Mouse (Mus musculus): ENCODE results near the gene Crispld2. TPM values are rescaled to one million over a fixed set of nuclear protein-coding genes. Genes with fewer than 3 reads are reported as not detected.
A peak's percentile ranks its signal among the peaks of the same experiment; 100 is the strongest.

Gene Crispld2
- polyA plus RNA-seq, 1 experiment from 2014 or later: 3.9 TPM

GRCm38 (mm10) chr8:119964859-119965258, 27.4 kb upstream of the Crispld2 start:
- H3K9me3 ChIP-seq: no peaks in the 10 kb centered on the region

DNA sequence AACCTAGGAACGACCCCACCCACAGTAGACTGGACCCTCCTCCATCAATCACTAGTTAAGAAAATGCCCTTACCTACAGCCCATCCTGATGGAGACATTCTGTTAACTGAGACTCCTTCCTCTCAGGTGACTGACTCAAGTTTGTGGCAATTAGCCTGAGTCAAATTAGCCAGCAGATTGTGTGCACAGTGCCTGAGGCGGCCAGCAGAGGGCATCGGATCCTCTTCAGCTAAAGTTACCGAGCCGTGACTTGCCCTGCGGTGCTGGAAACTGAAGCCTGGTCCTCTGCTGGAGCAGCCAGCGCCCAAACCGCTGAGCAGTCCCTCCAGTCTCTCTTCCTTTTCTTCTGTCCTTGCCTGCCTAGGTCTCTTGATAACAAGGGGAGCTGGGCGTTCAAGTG, 24.8 kb upstream of the Crispld2 start:
- no peak for ATAC-seq (ENCODE audit: extremely low read depth, insufficient number of reproducible peaks, low FRiP score, low TSS enrichment)
- H3K9me3 ChIP-seq: no peaks in the 10 kb centered on the region
- no peak overlapping the region for H3K9ac ChIP-seq
- no peaks in the 10 kb centered on the region for H3K36me3 ChIP-seq
- no peak overlapping the region for H3K4me3 ChIP-seq
- H3K27me3 ChIP-seq (replicated peaks): no peaks in the 10 kb centered on the region
- H3K4me1 ChIP-seq: 0 out of 2 replicates have a peak, but pooled peaks cover 6% of the 10 kb centered on the region
- no peak overlapping the region for H3K4me2 ChIP-seq
- 80% methylated on average over 9 of the region's 9 CpGs for WGBS
- H3K27ac ChIP-seq (replicated peaks): no peak overlapping the region

More at GRCm38 (mm10) chr8:119964859-119965258, 27.4 kb upstream of the Crispld2 start:
- Histone ChIP-seq H3K4me3 (no peak overlapping the region), H3K4me1 (peaks cover 8% of the 10 kb centered on the region), H3K4me2 (no peak overlapping the region), H3K9ac (no peak overlapping the region), H3K27ac (replicated peaks) (no peak overlapping the region), H3K27me3 (replicated peaks) (no peaks in the 10 kb centered on the region), H3K36me3 (no peaks in the 10 kb centered on the region)
- ATAC-seq (ENCODE audit: extremely low read depth, insufficient number of reproducible peaks, low FRiP score, low TSS enrichment): no peak
- WGBS: 72% methylated on average over 4 of the region's 4 CpGs

- Histone ChIP-seq H3K27ac (replicated peaks) (no peak overlapping the region), H3K4me3 (no peak overlapping the region), H3K4me1 (0 out of 2 replicates have a peak, but pooled peaks cover 6% of the 10 kb centered on the region), H3K36me3 (no peaks in the 10 kb centered on the region), H3K9me3 (no peaks in the 10 kb centered on the region), H3K27me3 (replicated peaks) (no peaks in the 10 kb centered on the region), H3K9ac (no peak overlapping the region), H3K4me2 (no peak overlapping the region)
- ATAC-seq (ENCODE audit: extremely low read depth, insufficient number of reproducible peaks, low FRiP score, low TSS enrichment): no peak
- WGBS: 59% methylated on average over 9 of the region's 9 CpGs
Observed at GRCm38 (mm10) chr8:119970169-119970568, 22.1 kb upstream of the Crispld2 start.

DNA sequence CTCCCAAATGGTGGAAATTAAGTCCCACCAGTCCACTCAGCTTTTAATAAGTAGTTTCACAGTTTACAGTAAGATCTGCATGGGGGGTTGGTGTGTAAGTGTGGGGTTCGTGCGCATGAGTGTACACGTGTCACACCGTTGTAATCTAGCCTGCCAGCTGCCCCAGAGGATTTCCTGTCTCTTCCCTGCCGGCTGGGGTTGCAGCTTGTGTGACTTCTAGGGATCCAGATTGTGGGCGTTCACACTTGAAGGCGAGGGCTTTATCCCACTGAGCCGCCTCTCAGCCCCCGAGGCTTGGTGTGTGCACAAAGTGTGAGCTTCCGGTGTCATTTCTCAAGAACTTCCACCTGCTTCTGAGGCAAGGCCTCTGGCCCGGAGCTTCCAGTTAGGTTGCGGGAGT, 19.7 kb upstream of the Crispld2 start:
- WGBS: 59% methylated on average over 12 of the region's 12 CpGs
- Histone ChIP-seq H3K9ac (no peak overlapping the region), H3K36me3 (no peaks in the 10 kb centered on the region), H3K9me3 (no peaks in the 10 kb centered on the region), H3K4me3 (no peak overlapping the region), H3K27me3 (replicated peaks) (no peaks in the 10 kb centered on the region), H3K4me1 (0 out of 2 replicates have a peak, but pooled peaks cover 6% of the 10 kb centered on the region), H3K27ac (replicated peaks) (0 out of 2 replicates have a peak overlapping the region, but pooled peaks have one; percentile 16), H3K4me2 (no peak overlapping the region)
- no peak for ATAC-seq (ENCODE audit: extremely low read depth, insufficient number of reproducible peaks, low FRiP score, low TSS enrichment)

DNA sequence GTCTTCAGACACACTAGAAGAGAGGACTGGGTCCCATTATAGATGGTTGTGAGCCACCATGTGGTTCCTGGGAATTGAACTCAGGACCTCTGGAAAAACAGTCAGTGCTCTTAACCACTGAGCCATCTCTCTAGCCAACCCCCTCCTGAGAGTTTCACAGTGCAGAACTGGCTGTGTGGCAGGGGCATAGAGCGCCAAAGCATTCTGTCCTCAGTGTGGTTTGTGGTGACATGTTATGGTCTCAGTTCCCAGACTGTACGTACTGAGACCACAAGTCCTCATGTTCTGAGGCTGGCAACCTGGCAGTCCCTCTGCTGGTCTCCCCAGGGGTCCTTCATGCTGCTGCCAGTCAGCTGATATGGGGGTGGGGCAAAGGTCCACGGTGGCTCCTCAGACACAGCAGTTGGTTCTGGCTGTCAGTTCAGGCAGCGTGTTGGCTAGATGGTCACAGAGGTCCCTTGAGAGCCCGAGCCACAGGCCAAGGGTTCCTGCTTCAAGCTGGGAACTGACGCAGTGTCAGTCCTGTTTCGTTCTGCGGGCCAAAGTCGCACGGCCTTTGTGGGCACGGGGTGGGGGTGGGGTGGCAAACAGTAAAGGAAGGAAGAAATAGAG, 13.4 kb upstream of the Crispld2 start:
- Histone ChIP-seq H3K4me3 (no peak overlapping the region), H3K27me3 (replicated peaks) (no peaks in the 10 kb centered on the region), H3K4me1 (no peaks in the 10 kb centered on the region), H3K9me3 (no peaks in the 10 kb centered on the region), H3K4me2 (no peak overlapping the region), H3K27ac (replicated peaks) (no peak overlapping the region), H3K9ac (0 out of 2 replicates have a peak overlapping the region, but pooled peaks have one; percentile 16), H3K36me3 (no peaks in the 10 kb centered on the region)
- no peak for ATAC-seq (ENCODE audit: extremely low read depth, insufficient number of reproducible peaks, low FRiP score, low TSS enrichment)
- 59% methylated on average over 11 of the region's 11 CpGs for WGBS

GRCm38 (mm10) chr8:119981253-119981652, 11.0 kb upstream of the Crispld2 start:
- WGBS: 68% methylated on average over 4 of the region's 4 CpGs

DNA sequence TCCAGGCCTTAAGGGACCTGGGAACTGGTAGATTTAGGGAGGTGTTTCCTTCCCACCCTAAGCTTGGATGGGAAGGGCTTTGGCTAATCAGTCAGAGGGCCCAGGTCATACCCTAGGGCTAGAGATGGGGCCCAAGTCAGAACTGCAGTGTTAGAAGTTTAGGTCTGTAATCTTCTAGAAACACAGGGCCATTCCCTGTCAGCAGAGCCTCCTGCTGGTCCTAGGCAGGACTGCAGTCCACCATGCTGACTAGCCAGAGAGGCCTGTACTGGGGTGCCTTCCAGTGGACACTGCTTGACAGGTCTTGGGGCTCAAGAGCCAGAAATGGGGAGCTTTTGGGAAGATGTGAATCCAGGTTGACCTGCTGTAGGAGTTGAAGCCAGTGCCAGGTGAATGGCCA, 8.2 kb upstream of the Crispld2 start:
- no peak overlapping the region for H3K27ac ChIP-seq (replicated peaks)
- no peak for ATAC-seq (ENCODE audit: extremely low read depth, insufficient number of reproducible peaks, low FRiP score, low TSS enrichment)
- no peak overlapping the region for H3K9ac ChIP-seq
- H3K4me3 ChIP-seq: no peak overlapping the region
- no peaks in the 10 kb centered on the region for H3K27me3 ChIP-seq (replicated peaks)
- no peaks in the 10 kb centered on the region for H3K9me3 ChIP-seq
- no peaks in the 10 kb centered on the region for H3K36me3 ChIP-seq
- peaks cover 14% of the 10 kb centered on the region for H3K4me1 ChIP-seq
- no peak overlapping the region for H3K4me2 ChIP-seq

More at GRCm38 (mm10) chr8:119981253-119981652, 11.0 kb upstream of the Crispld2 start:
- Histone ChIP-seq H3K4me3 (no peak overlapping the region), H3K9me3 (no peaks in the 10 kb centered on the region), H3K36me3 (no peaks in the 10 kb centered on the region), H3K4me1 (no peaks in the 10 kb centered on the region), H3K4me2 (no peak overlapping the region), H3K27ac (replicated peaks) (no peak overlapping the region), H3K27me3 (replicated peaks) (no peaks in the 10 kb centered on the region), H3K9ac (no peak overlapping the region)
- no peak for ATAC-seq (ENCODE audit: extremely low read depth, insufficient number of reproducible peaks, low FRiP score, low TSS enrichment)

DNA sequence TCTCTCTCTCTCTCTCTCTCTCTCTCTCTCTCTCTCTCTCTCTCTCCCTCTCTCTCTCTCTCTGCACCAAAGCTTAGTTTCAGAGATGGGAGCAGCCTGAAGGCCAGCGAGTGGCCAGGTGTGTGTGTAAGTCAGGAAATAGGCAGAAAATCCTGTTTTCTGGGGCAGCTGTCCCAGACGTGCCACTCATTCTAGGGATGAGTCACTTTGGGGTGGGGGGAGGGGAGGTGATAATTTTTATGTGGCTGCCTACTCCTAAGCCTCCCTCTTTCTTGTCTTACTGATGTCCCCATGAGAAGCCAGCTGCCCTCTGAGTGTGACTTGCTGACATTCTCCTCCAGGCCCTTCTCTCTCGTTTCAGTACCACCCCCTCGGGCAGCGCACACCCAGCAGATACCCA, 6.1 kb upstream of the Crispld2 start:
- no peak overlapping the region for H3K27ac ChIP-seq (replicated peaks)
- 60% methylated on average over 5 of the region's 5 CpGs for WGBS
- peaks cover 14% of the 10 kb centered on the region for H3K4me1 ChIP-seq
- H3K36me3 ChIP-seq: no peaks in the 10 kb centered on the region
- H3K27me3 ChIP-seq (replicated peaks): peaks cover 9% of the 10 kb centered on the region
- no peaks in the 10 kb centered on the region for H3K9me3 ChIP-seq
- no peak for ATAC-seq (ENCODE audit: extremely low read depth, insufficient number of reproducible peaks, low FRiP score, low TSS enrichment)
- H3K4me3 ChIP-seq: no peak overlapping the region
- H3K4me2 ChIP-seq: no peak overlapping the region
- H3K9ac ChIP-seq: no peak overlapping the region

- Histone ChIP-seq H3K4me2 (peak overlapping the region; percentile 54), H3K4me1 (peaks cover 24% of the 10 kb centered on the region), H3K9ac (peak overlapping the region; percentile 67), H3K9me3 (no peaks in the 10 kb centered on the region), H3K27me3 (replicated peaks) (peaks cover 29% of the 10 kb centered on the region), H3K36me3 (no peaks in the 10 kb centered on the region), H3K4me3 (peak overlapping the region; percentile 16; the same call in 1 of the 2 replicates), H3K27ac (replicated peaks) (no peak overlapping the region)
- ATAC-seq (ENCODE audit: extremely low read depth, insufficient number of reproducible peaks, low FRiP score, low TSS enrichment): no peak
- 28% methylated on average over 15 of the region's 15 CpGs for WGBS
Observed at GRCm38 (mm10) chr8:119988087-119988486, 4.2 kb upstream of the Crispld2 start.

GRCm38 (mm10) chr8:119994114-119994513, 1.9 kb downstream of the Crispld2 start:
- peak overlapping the region; percentile 10; the same call in 1 of the 2 replicates for H3K4me2 ChIP-seq
- peaks cover 58% of the 10 kb centered on the region for H3K27me3 ChIP-seq (replicated peaks)
- H3K4me1 ChIP-seq: peaks cover 23% of the 10 kb centered on the region
- H3K27ac ChIP-seq (replicated peaks): no peak overlapping the region
- no peak overlapping the region for H3K4me3 ChIP-seq
- no peaks in the 10 kb centered on the region for H3K9me3 ChIP-seq
- 66% methylated on average over 7 of the region's 7 CpGs for WGBS
- no peak for ATAC-seq (ENCODE audit: extremely low read depth, insufficient number of reproducible peaks, low FRiP score, low TSS enrichment)
- H3K9ac ChIP-seq: no peak overlapping the region; the same call in 1 of the 2 replicates
- H3K36me3 ChIP-seq: no peaks in the 10 kb centered on the region

- ATAC-seq (ENCODE audit: extremely low read depth, insufficient number of reproducible peaks, low FRiP score, low TSS enrichment): no peak
- 28% methylated on average over 6 of the region's 6 CpGs for WGBS
- Histone ChIP-seq H3K4me1 (peaks cover 23% of the 10 kb centered on the region), H3K4me2 (peak overlapping the region; percentile 10; the same call in 1 of the 2 replicates), H3K27me3 (replicated peaks) (peaks cover 58% of the 10 kb centered on the region), H3K9ac (no peak overlapping the region; the same call in 1 of the 2 replicates), H3K36me3 (no peaks in the 10 kb centered on the region), H3K9me3 (no peaks in the 10 kb centered on the region), H3K4me3 (no peak overlapping the region), H3K27ac (replicated peaks) (no peak overlapping the region)
Observed at GRCm38 (mm10) chr8:119994556-119994955, 2.3 kb downstream of the Crispld2 start.

DNA sequence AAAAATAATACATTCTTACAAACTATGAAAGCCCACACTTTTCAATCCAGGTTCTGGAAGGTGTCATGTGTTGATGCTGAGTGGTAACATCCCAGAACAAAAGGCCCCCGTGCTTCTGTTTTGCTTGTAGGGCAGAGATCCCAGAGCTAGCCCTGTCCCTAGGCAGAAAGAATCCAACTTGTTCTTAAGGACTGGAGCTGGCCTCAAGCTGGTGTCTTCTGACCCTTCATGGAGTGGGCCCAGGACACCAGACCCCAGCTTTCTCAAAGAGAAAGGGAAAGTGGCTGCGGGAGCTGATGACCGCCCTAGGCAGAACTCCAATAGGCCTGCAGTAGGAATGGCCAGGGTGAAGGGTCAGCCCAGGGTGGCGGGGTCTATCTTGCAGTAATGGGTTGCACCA, 5.0 kb downstream of the Crispld2 start:
- WGBS: 80% methylated on average over 4 of the region's 4 CpGs
- H3K27me3 ChIP-seq (replicated peaks): peaks cover 38% of the 10 kb centered on the region
- H3K9me3 ChIP-seq: no peaks in the 10 kb centered on the region
- no peak overlapping the region for H3K9ac ChIP-seq
- ATAC-seq (ENCODE audit: extremely low read depth, insufficient number of reproducible peaks, low FRiP score, low TSS enrichment): no peak
- no peak overlapping the region for H3K4me3 ChIP-seq
- H3K36me3 ChIP-seq: no peaks in the 10 kb centered on the region
- peaks cover 24% of the 10 kb centered on the region for H3K4me1 ChIP-seq
- no peak overlapping the region for H3K4me2 ChIP-seq
- H3K27ac ChIP-seq (replicated peaks): no peak overlapping the region
